Mouse (Mus musculus): ENCODE measurements around the gene Creg1.

Creg1 gene

GRCm38 (mm10) chr1:165789066-165789660 is 25.6 kb downstream of the Creg1 start:
- no peak for DNase-seq

- DNase-seq: no peak
These were observed 26.4 kb downstream of the Creg1 start for GRCm38 (mm10) chr1:165789963-165790362.

GRCm38 (mm10) chr1:165790461-165791210 is 27.1 kb downstream of the Creg1 start:
- DNase-seq: no peak

- DNase-seq: no peak
These were observed 27.9 kb downstream of the Creg1 start for GRCm38 (mm10) chr1:165791411-165791810.

GRCm38 (mm10) chr1:165801709-165802310 is 38.3 kb downstream of the Creg1 start:
- no peak for DNase-seq

- no peak for DNase-seq
These were observed 39.6 kb downstream of the Creg1 start for GRCm38 (mm10) chr1:165803107-165803506.

GRCm38 (mm10) chr1:165804133-165804532 is 40.6 kb downstream of the Creg1 start:
- DNase-seq: no peak

- no peak for DNase-seq
These were observed 47.1 kb downstream of the Creg1 start for GRCm38 (mm10) chr1:165810633-165811032.

GRCm38 (mm10) chr1:165811170-165811569 is 47.6 kb downstream of the Creg1 start:
- DNase-seq: no peak

GRCm38 (mm10) chr1:165812775-165813174 is 49.2 kb downstream of the Creg1 start:
- no peak for DNase-seq

GRCm38 (mm10) chr1:165814116-165814515 is 50.6 kb downstream of the Creg1 start:
- no peak for DNase-seq

GRCm38 (mm10) chr1:165814521-165815278 is 51.2 kb downstream of the Creg1 start:
- no peak for DNase-seq

GRCm38 (mm10) chr1:165816391-165816790 is 52.8 kb downstream of the Creg1 start:
- DNase-seq: no peak

- peak; percentile 5 for DNase-seq
These were observed 53.7 kb downstream of the Creg1 start for GRCm38 (mm10) chr1:165817264-165817663.

- DNase-seq: no peak
These were observed 54.8 kb downstream of the Creg1 start for GRCm38 (mm10) chr1:165818145-165818860.

GRCm38 (mm10) chr1:165819147-165819546 is 55.6 kb downstream of the Creg1 start:
- no peak for DNase-seq

- no peak for DNase-seq
These were observed 58.5 kb downstream of the Creg1 start for GRCm38 (mm10) chr1:165822031-165822430.
